Mouse (Mus musculus) naive thymus-derived CD4-positive, alpha-beta T cell, adult 5 months (primary cell): ENCODE measurements around the gene Olfr644. TPM values are rescaled to one million over a fixed set of nuclear protein-coding genes. Genes with fewer than 3 reads are reported as not detected.

ENCODE experiments used
- polyA plus RNA-seq: library from polyadenylated mRNA; unstranded; fragments of 100-300 nt; shearing (Covaris generic); gene quantifications from one replicate; pipeline ENCODE4 v1.2.1, GENCODE M21; 2017

Olfr644 gene
- polyA plus RNA-seq = not detected

DNA sequence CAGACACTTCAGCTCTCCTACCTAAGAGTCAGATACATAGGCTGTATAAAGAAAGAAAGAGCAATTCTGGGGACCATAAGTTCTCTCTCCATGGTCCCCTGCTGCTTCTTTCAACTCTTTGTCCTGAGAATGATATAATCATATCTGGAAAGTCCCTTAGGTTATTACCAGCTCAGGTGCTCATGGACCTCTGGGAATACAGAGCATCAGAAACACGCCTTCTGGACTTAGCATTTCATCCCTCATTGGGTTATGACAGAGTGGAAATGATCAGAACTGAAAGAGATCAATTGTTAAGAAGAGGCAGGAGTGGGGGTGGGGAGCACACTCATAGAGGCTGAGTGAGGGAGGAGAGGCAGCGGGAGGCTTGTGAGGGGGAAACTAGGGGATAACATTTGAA lies at the start of gene Olfr644:
TSS of gene Olfr644 (minus strand) at position 101 of the 400 bp plus-strand sequence.

DNA sequence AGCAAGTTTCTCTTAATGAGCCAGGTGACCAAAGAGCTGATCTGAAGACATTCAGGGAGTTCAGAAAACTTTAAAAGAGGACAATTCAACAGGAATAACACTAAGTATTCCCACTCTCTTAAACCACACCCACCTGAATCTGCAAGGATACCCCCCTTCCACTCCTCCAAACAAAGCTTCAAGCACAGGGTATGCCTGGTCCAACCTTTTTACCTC lies 33.0 kb upstream of the Olfr644 start, which contains the start of gene Olfr646:
TSS of gene Olfr646 (plus strand) at position 117 of the 216 bp plus-strand sequence.

GRCm38 (mm10) chr7:104085365-104085764 lies 13.7 kb upstream of the Olfr644 start, which contains the start of gene Olfr645:
Gene Olfr645 (minus strand): TSS chr7:104085465.

DNA sequence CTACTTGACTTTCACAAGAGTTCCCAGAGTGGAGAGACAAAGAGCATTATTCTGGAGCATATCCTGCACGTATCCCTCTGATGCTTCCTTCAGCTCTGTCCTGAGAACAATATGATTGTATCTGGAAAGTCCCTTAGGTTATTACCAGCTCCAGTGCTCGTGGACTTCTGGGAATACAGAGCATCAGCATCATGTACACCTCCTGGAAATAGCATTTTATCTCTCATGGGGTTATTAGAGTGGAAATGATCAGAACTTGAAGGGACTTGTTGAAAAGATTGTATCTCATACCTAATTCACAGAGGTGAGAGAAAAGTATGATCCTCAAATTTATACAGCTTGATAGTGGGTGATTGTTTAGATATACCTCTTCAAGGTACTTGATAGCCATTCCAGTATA lies 10.3 kb downstream of the Olfr644 start, which contains the start of gene 4930516K23Rik:
TSS of gene 4930516K23Rik (minus strand) at position 101 of the 400 bp plus-strand sequence.

GRCm38 (mm10) chr7:104052566-104052965 lies 19.1 kb downstream of the Olfr644 start, which contains the start of gene Olfr642:
Gene Olfr642 (minus strand): TSS chr7:104052666.

DNA sequence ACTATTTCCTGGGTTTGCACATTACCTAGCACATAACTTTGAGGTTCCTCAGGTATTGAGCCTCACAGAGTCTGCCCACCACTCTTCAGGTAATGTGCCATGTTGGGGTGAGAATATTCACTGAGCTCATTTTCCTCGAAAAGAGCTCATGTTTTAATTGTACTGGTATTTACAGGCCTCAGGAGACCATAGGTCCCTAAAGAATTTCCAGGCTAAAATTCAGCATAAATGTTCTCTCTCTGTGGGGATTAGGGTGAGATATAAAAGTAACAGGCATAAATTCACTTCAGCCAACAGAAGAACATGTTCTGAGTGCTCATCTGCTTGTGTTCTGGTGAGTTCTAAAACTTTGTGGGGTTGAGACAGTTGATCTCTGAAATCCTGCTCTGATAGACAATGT lies 36.5 kb downstream of the Olfr644 start, which contains the start of gene Olfr641:
TSS of gene Olfr641 (plus strand) at position 301 of the 400 bp plus-strand sequence.

DNA sequence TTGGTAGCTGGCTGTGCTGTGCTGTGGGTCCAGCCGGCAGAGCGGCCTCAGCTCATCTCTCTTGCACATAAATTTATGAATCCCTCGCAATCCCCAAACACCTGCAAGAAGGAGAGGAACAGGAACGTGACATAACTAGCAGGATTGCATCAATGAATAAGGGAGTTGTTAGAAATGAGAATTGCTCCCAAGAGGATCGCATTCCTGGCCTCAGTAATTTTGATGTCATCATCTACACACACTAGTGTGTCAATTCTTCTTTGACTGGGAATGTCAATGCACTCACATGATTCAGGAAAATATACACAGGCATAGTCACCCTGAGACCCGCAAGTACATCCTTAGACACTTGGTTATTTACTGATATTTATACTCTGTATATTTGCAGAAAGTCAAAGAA lies 46.2 kb downstream of the Olfr644 start, which contains the start of gene Olfr640:
TSS of gene Olfr640 (minus strand) at position 101 of the 400 bp plus-strand sequence.

GRCm38 (mm10) chr7:104017203-104017602 lies 54.5 kb downstream of the Olfr644 start, which contains the start of gene Olfr639:
Gene Olfr639 (minus strand): TSS chr7:104017303.

Other genes starting within 250 kb of the Olfr644 start
- 1.2 TPM for gene Hbb-bs, start 243.8 kb downstream of the Olfr644 start, polyA plus RNA-seq
- gene Hbb-bh2, start 231.3 kb downstream of the Olfr644 start, polyA plus RNA-seq = not detected
- not detected for gene Hbb-bh1, start 228.7 kb downstream of the Olfr644 start, polyA plus RNA-seq
- not detected for gene Hbb-y, start 218.7 kb downstream of the Olfr644 start, polyA plus RNA-seq
- not detected for gene Olfr66, start 185.6 kb downstream of the Olfr644 start, polyA plus RNA-seq
- gene Olfr64, start 177.4 kb downstream of the Olfr644 start, polyA plus RNA-seq = not detected
- gene Olfr65, start 168.4 kb downstream of the Olfr644 start, polyA plus RNA-seq = not detected
- not detected for gene Olfr631, start 143.0 kb downstream of the Olfr644 start, polyA plus RNA-seq
- gene Olfr632, start 137.5 kb downstream of the Olfr644 start, polyA plus RNA-seq = not detected
- not detected for gene Olfr633, start 127.4 kb downstream of the Olfr644 start, polyA plus RNA-seq
- 0.04 TPM for gene Olfr635, start 100.7 kb downstream of the Olfr644 start, polyA plus RNA-seq
- gene Olfr638, start 73.1 kb downstream of the Olfr644 start, polyA plus RNA-seq = not detected
- gene Olfr639, start 54.6 kb downstream of the Olfr644 start, polyA plus RNA-seq = 0.05 TPM
- not detected for gene Olfr640, start 46.3 kb downstream of the Olfr644 start, polyA plus RNA-seq
- gene Olfr641, start 36.4 kb downstream of the Olfr644 start, polyA plus RNA-seq = not detected
- not detected for gene Olfr642, start 19.2 kb downstream of the Olfr644 start, polyA plus RNA-seq
- not detected for gene 4930516K23Rik, start 10.4 kb downstream of the Olfr644 start, polyA plus RNA-seq
- gene Olfr645, start 13.6 kb upstream of the Olfr644 start, polyA plus RNA-seq = not detected
- gene Olfr646, start 33.0 kb upstream of the Olfr644 start, polyA plus RNA-seq = not detected
- gene Ubqln5, start 58.0 kb upstream of the Olfr644 start, polyA plus RNA-seq = not detected
- not detected for gene Olfr643, start 65.5 kb upstream of the Olfr644 start, polyA plus RNA-seq
- gene Ubqln3, start 71.4 kb upstream of the Olfr644 start, polyA plus RNA-seq = not detected
- not detected for gene Ubqlnl, start 78.7 kb upstream of the Olfr644 start, polyA plus RNA-seq
- gene Olfm5, start 93.0 kb upstream of the Olfr644 start, polyA plus RNA-seq = not detected
- gene Olfr648, start 111.5 kb upstream of the Olfr644 start, polyA plus RNA-seq = not detected
- gene Olfr649, start 124.1 kb upstream of the Olfr644 start, polyA plus RNA-seq = not detected
- gene Trim6, start 146.9 kb upstream of the Olfr644 start, polyA plus RNA-seq = 2.0 TPM
- gene Trim34a, start 172.6 kb upstream of the Olfr644 start, polyA plus RNA-seq = 21.8 TPM
- 9.6 TPM for gene Trim5, start 216.2 kb upstream of the Olfr644 start, polyA plus RNA-seq
- gene Trim12a, start 243.6 kb upstream of the Olfr644 start, polyA plus RNA-seq = 124 TPM